Mouse (Mus musculus): Measurements from ENCODE around the gene Ift88. TPM values are rescaled to one million over a fixed set of nuclear protein-coding genes. Genes with fewer than 3 reads are reported as not detected.

Gene Ift88
- total and polyA plus RNA-seq, 3 experiments: 6.7 to 12.3 (median 8.1) TPM

- TF ChIP-seq ZNF384 (IDR thresholded peaks at IDR 0.05; ENCODE audit: low read depth, low read length): no peak
- TF ChIP-seq MAX (IDR thresholded peaks at IDR 0.05; ENCODE audit: low read length): no peak
- no peak for TF ChIP-seq BHLHE40 (IDR thresholded peaks at IDR 0.05; ENCODE audit: low read depth, low read length)
- TF ChIP-seq ETS1 (conservative IDR thresholded peaks at IDR 0.05; ENCODE audit: low read depth, low read length): no peak
- TF ChIP-seq SIN3A (IDR thresholded peaks at IDR 0.05; ENCODE audit: low read length): no peak
- no peak for TF ChIP-seq MAFK (IDR thresholded peaks at IDR 0.05; ENCODE audit: insufficient replicate concordance, low read length)
- TF ChIP-seq RAD21 (IDR thresholded peaks at IDR 0.05; ENCODE audit: low read depth, low read length): no peak
- TF ChIP-seq NRF1 (IDR thresholded peaks at IDR 0.05; ENCODE audit: low read depth, low read length): no peak
- TF ChIP-seq ELF1 (IDR thresholded peaks at IDR 0.05; ENCODE audit: low read depth, low read length): no peak
- no peak for TF ChIP-seq ZKSCAN1 (IDR thresholded peaks at IDR 0.05; ENCODE audit: borderline replicate concordance, low read depth, low read length)
- TF ChIP-seq PAX5 (IDR thresholded peaks at IDR 0.05; ENCODE audit: low read length): no peak
- TF ChIP-seq MXI1 (IDR thresholded peaks at IDR 0.05; ENCODE audit: low read depth, low read length): no peak
- TF ChIP-seq POLR2AphosphoS2 (IDR thresholded peaks at IDR 0.05; ENCODE audit: low read depth, low read length): no peak
- no peak for TF ChIP-seq IRF4 (IDR thresholded peaks at IDR 0.05; ENCODE audit: low read depth, low read length)
- dilution Hi-C loops (cut with MboI; ENCODE audit: extremely low pct_ligation_motif_present, extremely low pct_unique_long_range_greater_than_20kb, low sequenced_read_pairs): no loop called here
- H3K9ac ChIP-seq (ENCODE audit: insufficient read depth, low read depth): no peak overlapping the region
Measured at GRCm38 (mm10) chr14:57475057-57475456, 51.2 kb downstream of the Ift88 start.

GRCm38 (mm10) chr14:57482262-57482661 lies 58.4 kb downstream of the Ift88 start:
- Histone ChIP-seq H3K4me2 (ENCODE audit: insufficient read depth, low read depth, poor library complexity, severe bottlenecking) (no peak overlapping the region), H3K4me3 (replicated peaks in 1 of 3; ENCODE audit: low read depth in 2 of 3, low read length in 2 of 3, poor library complexity in 1 of 3) (no peak overlapping the region), H3K27me3 (replicated peaks) (no peaks in the 10 kb centered on the region), H3K4me1 (ENCODE audit: control insufficient read depth in 1 of 2, insufficient read depth in 2 of 2) (peaks cover 0 to 24% of the 10 kb centered on the region in 2 experiments; a peak in 2 of 4 replicates), H3K27ac (ENCODE audit: insufficient read depth, low read depth) (no peak overlapping the region), H3K9ac (ENCODE audit: insufficient read depth, low read depth) (no peak overlapping the region), H3K9me3 (replicated peaks; ENCODE audit: low read length) (no peaks in the 10 kb centered on the region), H3K36me3 (replicated peaks in 1 of 2; ENCODE audit: control insufficient read depth in 1 of 2, insufficient read depth in 1 of 2, low read length in 1 of 2) (peaks cover 0 to 2% of the 10 kb centered on the region in 2 experiments), H3K79me2 (replicated peaks; ENCODE audit: control insufficient read depth, extremely low read depth, insufficient read depth, poor library complexity, severe bottlenecking) (no peaks in the 10 kb centered on the region)
- no peak for DNase-seq (ENCODE audit: extremely low read depth)
- TF ChIP-seq UBTF (IDR thresholded peaks at IDR 0.05; ENCODE audit: low read depth, low read length) (no peak), MAFK (IDR thresholded peaks at IDR 0.05; ENCODE audit: insufficient replicate concordance, low read length) (peak; percentile 71; the same call in 1 of the 2 replicates)
- dilution Hi-C loops (cut with MboI; ENCODE audit: extremely low pct_ligation_motif_present, extremely low pct_unique_long_range_greater_than_20kb, low sequenced_read_pairs) (no loop called here), in situ Hi-C loops (cut with MboI; ENCODE audit: low pct_ligation_motif_present, low pct_unique_long_range_greater_than_20kb, low sequenced_read_pairs) (no loop called here)

More at GRCm38 (mm10) chr14:57475057-57475456, 51.2 kb downstream of the Ift88 start:
- H3K4me2 ChIP-seq (ENCODE audit: insufficient read depth, low read depth, poor library complexity, severe bottlenecking): no peak overlapping the region
- peaks cover 0 to 14% of the 10 kb centered on the region in 2 experiments for H3K36me3 ChIP-seq (replicated peaks in 1 of 2; ENCODE audit: control insufficient read depth in 1 of 2, insufficient read depth in 1 of 2, low read length in 1 of 2)
- no peak overlapping the region for H3K27ac ChIP-seq (ENCODE audit: insufficient read depth, low read depth)
- in situ Hi-C loops (cut with MboI; ENCODE audit: low pct_ligation_motif_present, low pct_unique_long_range_greater_than_20kb, low sequenced_read_pairs): no loop called here
- H3K4me1 ChIP-seq (ENCODE audit: control insufficient read depth in 1 of 2, insufficient read depth in 2 of 2): peaks cover 0 to 5% of the 10 kb centered on the region in 2 experiments; a peak in 1 of 4 replicates
- no peaks in the 10 kb centered on the region for H3K27me3 ChIP-seq (replicated peaks)
- no peak for DNase-seq (ENCODE audit: extremely low read depth)
- H3K79me2 ChIP-seq (replicated peaks; ENCODE audit: control insufficient read depth, extremely low read depth, insufficient read depth, poor library complexity, severe bottlenecking): no peaks in the 10 kb centered on the region
- no peaks in the 10 kb centered on the region for H3K9me3 ChIP-seq (replicated peaks; ENCODE audit: low read length)
- no peak overlapping the region for H3K4me3 ChIP-seq (replicated peaks in 1 of 3; ENCODE audit: low read depth in 2 of 3, low read length in 2 of 3, poor library complexity in 1 of 3)
